Mouse (Mus musculus) testis, adult 2 months (tissue): ENCODE results near the gene Nrcam. TPM values are rescaled to one million over a fixed set of nuclear protein-coding genes. Genes with fewer than 3 reads are reported as not detected.

ENCODE experiments used
- H3K27ac ChIP-seq: fragments of 200-500 bp; 2 replicates; pipeline ENCODE4 v1.5.1; 2012; ENCODE audit warnings: low read depth, low read length; ENCODE audit not compliant: control insufficient read depth, insufficient read depth
- H3K27me3 ChIP-seq: fragments of 200-500 bp; 2 replicates; pipeline ENCODE4 v1.6.1; 2012; ENCODE audit warnings: mild to moderate bottlenecking, low read length, moderate library complexity; ENCODE audit not compliant: control insufficient read depth, insufficient read depth
- H3K36me3 ChIP-seq: fragments of 200-500 bp; 2 replicates; pipeline ENCODE4 v1.6.1; 2012; ENCODE audit warnings: mild to moderate bottlenecking, low read length; ENCODE audit not compliant: control insufficient read depth, insufficient read depth
- H3K4me1 ChIP-seq: fragments of 200-500 bp; 2 replicates; pipeline ENCODE4 v1.6.1; 2012; ENCODE audit warnings: low read length; ENCODE audit not compliant: control insufficient read depth, insufficient read depth
- H3K4me3 ChIP-seq: fragments of 200-500 bp; 2 replicates; pipeline ENCODE4 v1.5.1; 2012; ENCODE audit warnings: low read depth, mild to moderate bottlenecking, low read length, moderate library complexity, mixed read lengths; ENCODE audit not compliant: control insufficient read depth
- CTCF ChIP-seq: fragments of 200-500 bp; IDR thresholded peaks from 2 replicates; pipeline ENCODE4 v1.5.1; 2012; ENCODE audit warnings: low read depth, mild to moderate bottlenecking, inconsistent platforms, low read length, moderate library complexity; ENCODE audit not compliant: control insufficient read depth, insufficient read depth, insufficient replicate concordance
- POLR2A ChIP-seq: fragments of 200-500 bp; IDR thresholded peaks from 2 replicates; pipeline ENCODE4 v1.6.1; 2012; ENCODE audit warnings: low read depth, mild to moderate bottlenecking, inconsistent platforms, low read length, moderate library complexity; ENCODE audit not compliant: control insufficient read depth
- polyA plus RNA-seq: library from polyadenylated mRNA; depleted of rRNA; stranded (reverse); fragments of >200 nt; gene quantifications from 2 replicates; pipeline ENCODE4 v1.2.3, GENCODE M21; 2012

Nrcam gene
- polyA plus RNA-seq, 1 experiment, result 0.94 TPM

DNA sequence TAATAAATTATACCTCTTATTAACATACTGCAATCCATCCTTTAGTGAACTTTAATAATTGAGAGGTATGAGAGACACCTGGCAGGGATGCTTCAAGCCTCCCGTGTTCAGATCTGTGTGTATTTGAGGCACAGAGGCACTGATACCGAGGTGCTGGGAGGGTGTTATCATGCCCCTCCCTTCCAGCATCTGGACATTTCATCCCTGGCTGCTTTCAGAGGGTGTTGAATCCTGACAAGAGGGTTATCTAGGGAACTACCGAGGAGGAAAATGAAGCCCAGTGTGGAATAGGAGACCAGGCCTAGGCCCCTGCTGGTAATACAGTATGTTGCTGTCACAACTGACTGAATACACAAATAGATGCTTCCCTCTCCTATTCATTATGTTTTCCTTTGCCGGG, 133.8 kb downstream of the Nrcam start:
- TF ChIP-seq POLR2A (no peak), CTCF (no peak)
- H3K27ac ChIP-seq, result no peak overlapping the region
- no peaks in the 10 kb centered on the region for H3K36me3 ChIP-seq

DNA sequence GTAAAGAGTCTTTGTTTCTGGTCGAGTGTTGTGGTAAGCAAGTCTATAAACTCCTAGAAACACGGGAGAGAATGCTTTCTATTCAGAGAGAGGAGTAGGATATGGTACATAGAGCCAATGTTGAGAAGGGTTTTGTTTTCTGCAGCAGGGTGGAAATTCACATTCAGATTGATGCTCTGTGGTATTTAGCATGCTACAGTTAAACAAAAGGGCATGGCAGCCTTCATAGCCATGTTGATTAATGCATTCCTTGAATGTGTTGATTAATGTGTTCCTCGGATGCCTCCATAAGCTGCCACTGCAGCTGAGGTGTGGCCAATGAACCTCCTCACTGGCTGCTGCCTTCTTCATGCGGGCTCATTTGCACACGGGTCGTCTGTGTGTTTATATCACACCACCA, 134.3 kb downstream of the Nrcam start:
- no peak overlapping the region for H3K4me3 ChIP-seq
- H3K36me3 ChIP-seq, result no peaks in the 10 kb centered on the region
- no peaks in the 10 kb centered on the region for H3K4me1 ChIP-seq
- H3K27ac ChIP-seq, result no peak overlapping the region
- H3K27me3 ChIP-seq, result no peaks in the 10 kb centered on the region
- TF ChIP-seq CTCF (no peak), POLR2A (no peak)

More for the DNA sequence above, 133.8 kb downstream of the Nrcam start:
- Histone ChIP-seq H3K4me3 (no peak overlapping the region), H3K27me3 (no peaks in the 10 kb centered on the region), H3K4me1 (no peaks in the 10 kb centered on the region)

DNA sequence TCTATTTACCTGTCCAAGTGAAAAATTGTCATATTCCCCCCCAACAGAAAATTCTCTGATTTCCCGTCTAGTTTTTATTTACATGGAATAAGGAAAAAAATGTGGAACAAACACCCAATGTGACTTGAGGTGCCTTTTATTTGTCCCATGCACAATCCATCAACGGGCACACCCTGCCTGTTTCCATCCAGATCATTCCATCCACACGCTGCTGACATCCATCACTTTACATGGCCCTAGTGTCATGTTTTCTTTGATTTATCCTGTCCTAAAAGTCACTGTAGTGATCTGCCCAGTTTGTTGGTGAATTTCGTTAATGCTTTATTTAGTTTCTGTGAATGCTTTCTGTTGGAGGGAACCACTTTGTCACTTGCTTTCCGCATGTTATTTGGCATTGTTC, 142.4 kb downstream of the Nrcam start:
- Histone ChIP-seq H3K4me3 (no peak overlapping the region), H3K4me1 (no peaks in the 10 kb centered on the region), H3K27ac (no peak overlapping the region), H3K27me3 (no peaks in the 10 kb centered on the region), H3K36me3 (no peaks in the 10 kb centered on the region)
- TF ChIP-seq CTCF, result no peak
- no peak for TF ChIP-seq POLR2A

DNA sequence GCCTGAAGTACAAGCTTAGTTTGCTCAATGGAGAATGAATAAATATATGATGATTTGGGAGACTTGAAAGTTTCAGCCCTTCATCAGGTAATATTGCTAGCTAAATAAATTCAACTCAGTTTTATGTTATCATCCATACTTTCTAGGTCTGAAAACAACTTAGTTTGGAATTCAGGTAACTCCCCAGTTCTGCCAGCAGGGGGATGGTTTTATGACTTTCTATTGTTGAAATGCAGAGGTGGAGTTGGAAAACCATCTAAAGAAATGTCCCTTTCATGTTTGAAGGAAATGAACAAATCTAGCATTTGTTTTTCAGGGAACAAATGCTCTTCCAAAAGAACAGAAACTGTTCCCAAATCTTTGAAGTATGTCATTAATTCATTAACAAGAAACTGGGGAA, 146.7 kb downstream of the Nrcam start:
- TF ChIP-seq POLR2A, result no peak
- Histone ChIP-seq H3K27ac (no peak overlapping the region), H3K4me1 (no peaks in the 10 kb centered on the region), H3K36me3 (no peaks in the 10 kb centered on the region), H3K27me3 (no peaks in the 10 kb centered on the region), H3K4me3 (no peak overlapping the region)

DNA sequence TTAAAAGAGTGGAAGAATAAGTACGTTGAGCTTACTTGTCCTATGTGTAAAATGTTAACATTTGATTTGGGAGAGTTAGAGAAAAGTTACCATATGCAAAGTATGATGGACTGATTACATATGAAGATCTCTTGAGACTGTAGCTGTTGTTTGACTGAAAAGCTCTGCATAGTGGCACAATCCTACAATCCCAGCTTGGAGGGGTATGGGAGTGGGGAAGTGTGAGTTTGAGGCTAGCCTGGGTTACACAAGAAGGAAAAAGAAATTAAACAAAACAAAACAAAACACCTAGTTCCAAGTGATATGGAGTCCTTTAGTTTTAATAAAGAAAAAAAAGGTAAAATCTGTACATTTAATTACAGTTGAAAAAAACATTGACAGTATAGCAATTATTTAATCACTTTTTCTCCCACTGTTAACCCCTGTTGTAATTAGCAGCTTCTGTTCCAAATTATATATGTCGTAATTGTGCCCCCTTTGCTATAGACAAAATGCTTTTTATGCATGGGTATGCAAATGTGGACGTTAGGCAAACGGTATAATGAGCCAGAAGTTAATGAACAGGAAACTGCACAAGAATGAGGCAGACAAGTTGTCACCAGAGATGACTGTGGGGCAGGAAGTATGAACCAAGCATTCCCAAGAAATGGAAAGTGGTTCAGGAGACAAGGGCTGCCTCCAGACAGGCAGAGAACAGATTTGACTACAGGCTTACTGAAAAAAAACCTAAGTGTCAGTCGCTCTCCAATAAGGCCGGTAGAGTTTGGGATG, 150.8 kb downstream of the Nrcam start:
- H3K27ac ChIP-seq, result no peak overlapping the region

DNA sequence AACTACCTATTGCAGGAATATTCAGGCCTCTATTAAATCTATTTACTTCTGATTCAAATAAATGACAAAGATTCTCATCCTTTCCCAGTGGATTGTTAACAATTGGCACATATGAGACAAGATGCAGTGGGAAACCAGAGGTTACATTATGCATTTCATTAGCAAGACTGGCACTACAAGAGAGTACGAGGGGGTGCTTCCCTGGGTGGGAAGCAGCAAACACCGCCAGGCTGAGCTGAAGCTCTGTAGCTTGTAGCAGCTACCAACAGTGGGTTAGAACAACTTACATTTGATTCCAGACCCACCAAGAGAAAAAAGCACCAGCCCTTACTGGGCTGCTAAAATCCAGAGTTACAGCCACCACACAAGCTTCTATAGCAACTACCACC, 151.3 kb downstream of the Nrcam start:
- no peaks in the 10 kb centered on the region for H3K27me3 ChIP-seq
- no peak overlapping the region for H3K4me3 ChIP-seq
- H3K36me3 ChIP-seq, result no peaks in the 10 kb centered on the region
- no peaks in the 10 kb centered on the region for H3K4me1 ChIP-seq
- no peak overlapping the region for H3K27ac ChIP-seq
- TF ChIP-seq CTCF (no peak), POLR2A (no peak)

More for the DNA sequence above, 150.8 kb downstream of the Nrcam start:
- H3K4me3 ChIP-seq, result no peak overlapping the region
- H3K27me3 ChIP-seq, result no peaks in the 10 kb centered on the region
- no peaks in the 10 kb centered on the region for H3K4me1 ChIP-seq
- no peaks in the 10 kb centered on the region for H3K36me3 ChIP-seq
- TF ChIP-seq CTCF (no peak), POLR2A (no peak)

DNA sequence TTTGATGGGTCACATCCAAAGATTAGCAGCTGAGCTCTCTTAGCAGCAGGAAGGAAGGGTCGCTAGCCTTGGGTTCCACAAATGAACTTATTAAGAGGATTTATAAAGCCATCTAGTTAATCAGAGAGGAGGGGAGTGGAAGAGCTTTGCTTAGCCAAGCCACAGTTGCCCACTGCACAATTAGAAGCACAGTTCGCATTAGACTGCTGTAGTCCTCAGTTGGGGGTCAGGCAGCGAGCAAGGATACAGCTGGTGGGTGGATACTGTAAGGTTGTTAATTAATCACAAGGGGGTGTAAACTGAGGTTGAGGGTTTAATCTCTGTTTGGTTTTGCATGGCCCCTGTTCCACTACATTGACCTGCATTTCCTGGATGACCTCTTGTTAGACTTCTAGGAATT, 152.7 kb downstream of the Nrcam start:
- no peak overlapping the region for H3K4me3 ChIP-seq
- no peaks in the 10 kb centered on the region for H3K27me3 ChIP-seq
- H3K4me1 ChIP-seq, result no peaks in the 10 kb centered on the region
- no peak for TF ChIP-seq POLR2A
- no peak overlapping the region for H3K27ac ChIP-seq
- no peaks in the 10 kb centered on the region for H3K36me3 ChIP-seq
